Mouse (Mus musculus): ENCODE data around the gene Paxip1.

The Paxip1 gene

DNA sequence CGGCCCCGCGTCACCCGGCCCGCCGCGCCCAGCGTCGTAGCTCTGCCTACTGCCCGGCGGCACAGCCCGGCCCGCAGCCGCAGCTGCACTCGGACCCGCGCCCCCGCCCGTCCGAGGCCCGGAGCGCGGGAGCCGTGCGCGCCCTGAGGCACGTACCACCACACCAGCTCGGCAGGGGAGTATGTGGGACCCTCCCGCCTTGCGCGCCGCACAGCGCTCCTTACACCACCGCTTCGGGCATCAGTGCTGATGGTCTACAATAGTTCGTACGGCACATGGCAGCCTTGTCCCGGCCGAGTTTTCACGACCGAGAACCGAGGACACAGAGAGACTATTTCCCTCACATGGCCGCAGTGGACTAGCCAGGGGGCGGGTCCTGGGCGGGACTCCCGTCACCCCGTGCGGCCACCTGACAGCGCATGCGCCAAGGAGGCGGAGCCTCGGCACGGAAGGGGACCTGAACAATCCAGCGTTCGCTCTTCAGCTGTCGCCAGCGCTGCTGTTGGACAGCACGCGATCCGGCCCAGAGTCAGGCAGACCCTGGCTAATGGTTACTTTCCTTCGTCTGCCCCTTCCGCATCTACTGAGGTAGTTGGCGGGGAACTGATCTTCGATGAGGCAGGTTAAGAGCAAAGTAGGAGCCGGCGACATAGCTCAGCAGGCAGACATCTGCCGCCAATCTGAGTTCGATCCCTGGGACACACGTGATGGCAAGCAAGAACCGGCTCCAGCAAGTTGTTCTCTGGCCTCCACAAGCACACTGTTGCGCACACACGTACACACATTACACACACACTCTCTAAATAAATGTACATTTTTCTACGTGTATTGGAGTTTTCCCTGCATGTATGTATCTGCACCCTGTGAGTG lies at the start of gene Paxip1:
Paxip1 (minus strand) TSS at position 389 of the 870 bp plus-strand sequence.
- peak; percentile 96 to 97 for DNase-seq (ENCODE audit: low spot score in 2 of 2)

DNA sequence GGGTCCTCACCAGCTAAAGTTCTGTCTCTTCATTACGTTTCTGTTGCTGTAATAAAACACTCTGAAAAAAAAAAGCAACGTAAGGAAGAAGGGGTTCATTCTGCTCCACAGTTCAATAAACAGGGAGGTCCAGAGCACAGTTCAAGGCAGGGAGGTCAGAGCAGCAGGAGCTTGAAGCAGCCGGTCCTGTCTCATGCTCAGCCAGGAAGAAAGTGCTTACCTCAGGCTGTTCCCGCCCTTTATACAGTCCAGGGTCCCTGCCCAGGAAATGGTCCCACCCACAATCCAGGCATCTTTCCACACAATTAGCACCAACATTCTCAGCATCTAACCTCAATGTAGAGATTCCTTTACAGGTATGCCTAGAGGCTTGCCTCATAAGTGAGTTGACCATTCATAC lies 46.6 kb upstream of the Paxip1 start:
- DNase-seq (ENCODE audit: low spot score in 2 of 2), result no peak

DNA sequence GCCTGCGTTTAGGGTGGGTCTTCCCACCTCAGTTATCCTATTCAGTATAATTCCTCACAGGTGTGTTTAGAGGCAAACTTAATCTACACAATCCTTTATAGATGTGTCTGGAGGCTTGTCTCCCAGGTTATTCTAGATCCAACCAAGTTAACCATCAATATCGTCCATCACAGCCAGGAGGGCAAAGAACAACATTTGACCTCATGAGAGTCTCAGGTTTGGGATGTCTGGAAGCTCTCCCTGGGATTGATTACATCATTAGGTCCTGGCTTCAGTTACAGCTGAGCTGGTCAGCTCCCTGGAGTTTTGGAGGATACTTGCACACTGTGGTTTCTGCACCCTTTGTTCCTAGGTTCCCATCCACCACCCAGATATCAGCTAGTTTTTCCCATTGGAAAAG lies 43.6 kb upstream of the Paxip1 start:
- DNase-seq (ENCODE audit: low spot score in 2 of 2), result no peak

DNA sequence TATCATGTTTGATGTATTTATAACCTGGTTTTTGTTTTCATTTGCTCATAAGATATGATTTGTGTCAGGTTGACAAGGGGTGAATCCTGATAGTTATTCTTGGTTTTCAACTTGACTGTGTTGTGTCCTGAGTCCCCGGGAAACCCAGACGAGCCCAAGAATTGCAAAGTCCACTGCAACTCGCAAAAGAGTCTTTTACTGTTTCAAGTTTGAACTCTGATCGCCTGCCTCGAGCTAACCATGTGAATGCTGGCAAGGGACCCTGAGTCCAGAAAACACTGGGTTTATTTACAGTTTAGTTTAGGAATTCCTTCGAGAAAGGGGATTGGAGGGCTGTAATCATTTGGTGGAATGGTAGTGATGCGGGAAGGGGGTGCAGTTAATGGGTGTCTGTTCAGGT lies 36.5 kb upstream of the Paxip1 start:
- DNase-seq (ENCODE audit: low spot score in 2 of 2), result no peak

DNA sequence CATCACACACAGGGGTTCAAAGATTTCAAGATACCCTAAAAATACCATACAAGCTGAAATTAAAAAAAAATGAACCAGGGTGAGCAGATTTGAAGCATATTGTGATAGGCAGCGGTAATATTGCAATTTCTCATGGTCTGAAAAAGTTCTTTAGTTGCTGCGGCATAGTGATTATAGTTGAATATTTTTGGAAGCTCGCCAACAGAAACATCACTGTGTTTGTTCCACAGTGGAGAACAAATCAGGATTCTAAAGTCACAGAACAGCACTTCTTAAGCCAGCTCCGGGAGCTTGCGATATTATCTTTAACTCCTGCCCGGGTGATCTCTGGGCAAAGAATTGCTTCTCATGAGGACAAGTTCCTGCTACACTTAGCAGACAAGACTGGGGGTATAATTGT lies 29.7 kb upstream of the Paxip1 start:
- no peak for DNase-seq (ENCODE audit: low spot score in 2 of 2)

DNA sequence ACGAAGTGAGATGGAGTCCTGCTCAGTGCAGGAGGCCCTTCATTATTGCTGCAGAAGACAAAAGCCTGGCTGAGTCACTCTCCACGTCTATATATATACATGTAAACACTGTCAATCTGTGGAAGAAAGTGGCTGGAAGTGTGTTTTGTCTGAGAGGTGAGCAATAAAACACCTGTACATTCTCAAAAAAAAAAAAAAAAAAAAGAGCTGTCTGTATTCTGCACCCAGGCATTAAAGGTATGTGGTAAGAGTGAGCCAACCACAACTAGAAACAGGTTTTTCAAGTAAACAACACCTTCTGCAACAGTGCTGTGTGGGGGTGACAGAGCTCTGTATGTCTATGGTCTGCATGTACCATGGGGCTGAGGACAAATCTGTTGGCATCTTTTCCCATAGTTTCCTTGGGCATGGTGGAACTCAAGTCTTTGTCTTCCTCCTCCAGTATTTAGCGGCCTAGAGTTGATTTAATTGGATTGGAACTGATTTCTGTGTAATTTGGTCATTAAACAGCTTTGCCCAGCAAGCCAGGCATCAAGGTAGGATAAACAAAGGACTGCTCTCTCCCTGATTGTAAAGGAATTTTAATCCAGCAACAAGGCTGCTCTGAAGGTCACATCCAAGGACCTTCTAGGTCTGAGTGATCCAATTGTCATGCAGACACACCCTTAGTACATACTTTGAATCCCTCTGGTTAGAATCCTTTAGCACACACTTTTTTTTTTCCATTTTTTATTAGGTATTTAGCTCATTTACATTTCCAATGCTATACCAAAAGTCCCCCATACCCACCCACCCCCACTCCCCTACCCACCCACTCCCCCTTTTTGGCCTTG lies 27.6 kb upstream of the Paxip1 start:
- no peak for DNase-seq (ENCODE audit: low spot score in 2 of 2)

DNA sequence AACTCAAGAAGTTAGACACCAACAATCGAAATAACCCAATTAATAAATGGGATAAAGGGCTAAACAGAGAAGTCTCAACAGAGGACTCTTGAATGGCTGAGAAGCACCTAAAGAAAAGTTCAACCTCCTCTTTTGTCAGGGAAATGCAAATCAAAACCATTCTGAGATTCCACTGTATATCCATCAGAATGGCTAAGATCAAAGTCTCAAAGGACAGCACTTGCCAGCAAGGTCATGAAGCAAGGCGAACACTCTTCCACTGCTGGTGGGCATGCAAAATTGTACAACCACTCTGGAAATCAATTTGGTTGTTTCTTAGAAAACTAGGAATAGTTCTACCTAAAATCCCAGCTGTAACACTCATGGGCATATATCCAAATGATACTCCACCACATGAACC lies 22.8 kb upstream of the Paxip1 start:
- no peak for DNase-seq (ENCODE audit: low spot score in 2 of 2)

DNA sequence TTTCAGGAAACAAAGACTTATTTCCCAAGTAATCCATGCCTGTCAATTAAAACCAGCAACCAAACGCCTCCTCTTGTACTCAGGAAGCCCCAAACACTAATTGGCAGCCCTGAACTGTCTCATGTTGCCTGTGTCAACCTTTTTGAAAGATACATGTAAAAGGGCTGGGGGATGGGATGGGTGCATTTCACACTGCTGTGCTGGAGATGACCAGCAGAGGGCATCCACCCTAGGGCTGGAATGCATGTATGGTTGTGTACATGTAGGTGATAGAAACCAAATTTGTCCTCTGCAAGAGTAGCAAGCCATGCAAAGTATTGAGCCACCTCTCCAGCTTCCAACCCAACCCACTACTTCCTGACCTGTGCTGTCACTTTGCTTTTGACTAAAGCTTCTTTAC lies 2.4 kb upstream of the Paxip1 start:
- DNase-seq (ENCODE audit: low spot score in 2 of 2), result peak; percentile 59 to 71

DNA sequence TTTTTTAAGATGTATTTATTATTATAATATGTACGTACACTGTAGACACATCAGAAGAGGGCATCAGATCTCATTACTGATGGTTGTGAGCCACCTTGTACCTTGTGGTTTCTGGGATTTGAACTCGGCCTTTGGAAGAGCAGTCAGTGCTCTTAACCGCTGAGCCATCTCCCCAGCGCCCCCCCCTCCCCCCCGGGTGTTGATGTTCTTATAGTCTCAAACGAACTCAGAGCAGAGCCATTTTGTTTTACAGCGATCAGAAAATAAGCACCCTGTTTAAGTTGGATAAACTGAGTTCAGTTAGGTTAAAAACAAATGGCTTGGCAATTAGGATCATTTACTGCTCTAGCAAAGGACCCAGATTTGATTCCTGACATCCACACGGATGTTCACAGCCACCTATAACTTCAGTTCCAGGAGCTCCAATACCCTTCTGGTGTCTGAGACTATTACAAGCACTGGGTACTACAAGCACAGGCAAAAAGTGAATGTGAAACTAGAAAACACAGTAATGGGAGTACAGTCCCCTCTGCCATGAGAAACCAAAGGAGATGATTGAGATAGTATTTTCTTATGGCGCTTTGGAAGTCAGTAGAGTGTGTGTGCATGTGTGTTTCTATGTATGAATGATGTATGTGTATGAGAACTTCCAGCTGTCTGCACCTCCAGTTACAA lies 1.2 kb upstream of the Paxip1 start:
- DNase-seq (ENCODE audit: low spot score in 2 of 2), result no peak

DNA sequence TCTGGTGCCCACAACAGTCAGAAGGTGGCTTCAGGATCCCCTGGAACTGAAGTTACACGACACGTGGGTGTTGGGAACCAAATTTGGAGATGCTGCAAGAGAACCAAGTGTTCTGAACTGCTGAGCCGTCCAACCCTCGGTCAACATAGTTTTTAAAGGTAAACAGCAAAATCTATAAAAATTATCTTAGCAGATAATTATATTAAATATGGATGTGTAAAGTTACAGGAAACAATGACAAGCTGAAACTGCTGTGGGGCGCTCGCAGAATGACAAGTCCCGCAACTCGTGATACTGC lies 631 bp upstream of the Paxip1 start:
- no peak for DNase-seq (ENCODE audit: low spot score in 2 of 2)

DNA sequence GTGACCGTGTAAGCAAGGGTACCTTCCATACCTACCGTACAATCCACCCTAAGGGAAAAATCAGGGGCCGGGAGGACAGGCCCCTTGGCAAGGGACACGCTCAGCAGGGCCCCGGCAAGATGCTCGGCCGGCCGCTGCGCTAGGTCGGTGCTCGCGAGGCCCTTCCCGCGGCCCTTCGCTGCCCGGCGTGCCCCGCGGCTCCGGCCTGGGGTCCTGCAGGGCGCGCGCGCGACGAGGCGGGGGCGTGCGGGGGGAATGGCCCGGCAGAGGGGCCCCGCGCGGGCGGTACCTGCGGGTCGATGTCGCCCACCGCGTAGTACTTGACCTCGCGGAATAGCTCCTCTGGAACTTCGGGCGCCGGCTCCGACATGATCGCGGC lies 592 bp downstream of the Paxip1 start:
- peak; percentile 84 to 85 for DNase-seq (ENCODE audit: low spot score in 2 of 2)

DNA sequence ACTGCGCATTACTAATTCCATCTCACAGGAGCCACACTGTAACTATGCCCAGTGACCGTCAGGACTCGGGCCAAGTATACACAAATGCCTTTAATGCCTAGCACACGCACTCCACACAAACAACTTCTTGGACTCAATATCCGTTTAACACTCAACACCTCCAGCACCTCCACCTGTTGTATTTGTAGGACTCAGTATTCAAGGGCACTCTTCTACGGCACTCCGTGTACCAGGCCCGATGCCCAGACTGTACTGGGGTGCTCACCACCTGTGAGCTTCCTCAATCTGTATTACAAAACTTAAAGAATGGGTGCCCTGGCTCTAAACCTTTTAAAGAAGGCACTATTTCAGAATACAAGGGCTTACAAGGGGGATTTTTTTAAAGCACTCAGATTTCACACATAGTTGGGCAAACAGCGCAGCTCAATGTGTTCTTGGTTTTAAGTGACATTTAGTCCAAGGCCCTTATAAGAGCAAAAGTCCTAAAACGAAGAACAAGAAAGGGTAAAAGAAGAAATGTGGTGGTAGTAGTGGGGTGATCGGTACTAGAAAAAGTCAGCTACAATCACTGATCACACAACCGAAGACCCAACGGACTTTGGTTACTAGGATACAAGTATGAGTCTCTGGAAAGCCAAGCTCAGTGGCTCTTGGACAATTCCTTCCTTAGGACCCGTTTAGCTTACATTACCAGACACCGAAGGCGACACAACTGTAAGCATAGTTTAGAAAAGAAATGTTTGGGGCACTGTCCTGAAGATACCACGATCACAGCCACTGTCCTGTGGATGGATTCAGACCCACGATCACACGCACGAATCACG lies 1.2 kb downstream of the Paxip1 start:
- peak in 1 of 2 experiments; percentile 27 for DNase-seq (ENCODE audit: low spot score in 2 of 2)

DNA sequence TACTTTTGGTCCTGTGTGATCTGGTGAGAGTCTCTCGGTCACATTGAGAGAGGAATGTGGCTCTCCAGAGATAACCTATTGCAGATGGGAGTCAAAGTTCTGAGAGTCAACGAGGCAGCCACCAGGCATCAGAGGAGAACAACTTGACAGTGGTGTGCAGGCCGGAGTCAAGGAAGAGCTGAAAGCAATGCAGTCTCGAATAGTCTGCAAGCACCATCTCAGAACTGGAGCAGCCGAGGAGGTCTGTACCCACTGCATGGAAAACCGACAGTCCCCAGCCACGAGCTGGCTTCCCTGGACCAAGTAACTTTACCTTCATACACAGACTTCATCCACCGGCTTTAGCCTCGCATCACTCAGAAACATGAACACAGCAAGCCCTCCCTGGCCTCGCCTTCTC lies 1.9 kb downstream of the Paxip1 start:
- no peak for DNase-seq (ENCODE audit: low spot score in 2 of 2)

DNA sequence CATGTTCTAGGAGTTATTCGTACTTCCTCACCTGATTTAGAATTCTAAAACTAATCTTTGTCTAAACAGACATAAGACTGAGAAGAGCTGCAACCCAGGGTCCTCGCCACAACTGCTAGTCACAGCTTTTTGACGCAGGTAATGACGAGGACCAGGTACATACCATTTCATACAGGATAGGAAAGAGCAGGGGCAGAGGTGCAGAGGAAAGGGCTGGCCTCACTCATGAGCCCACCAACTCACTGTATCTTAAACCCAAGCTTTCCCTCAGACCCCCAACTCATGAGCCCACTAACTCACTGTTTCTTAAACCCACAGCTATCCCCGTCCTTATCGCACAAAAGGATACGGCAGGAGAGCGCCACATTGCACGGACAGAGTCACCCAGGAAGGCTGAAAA lies 8.1 kb downstream of the Paxip1 start:
- DNase-seq (ENCODE audit: low spot score in 2 of 2), result no peak

DNA sequence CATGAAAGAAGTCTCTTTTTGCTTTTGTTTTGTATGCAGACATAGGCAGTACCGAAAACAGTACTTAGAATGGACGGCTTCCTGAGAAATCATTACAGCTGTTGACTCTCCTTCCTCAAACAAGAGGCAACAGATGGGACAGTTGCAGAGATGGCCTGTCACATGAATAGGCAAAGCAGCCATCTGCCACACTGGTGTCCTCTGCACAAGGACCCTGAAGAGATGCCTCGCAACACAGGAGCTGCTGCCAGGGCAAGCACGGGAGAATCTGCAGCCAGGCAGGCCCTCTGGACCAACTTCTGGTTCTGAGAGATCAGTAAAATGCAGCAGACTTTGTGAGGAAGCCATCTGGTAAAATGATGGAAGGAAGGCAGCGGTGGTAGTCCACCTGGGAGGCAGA lies 23.5 kb downstream of the Paxip1 start:
- DNase-seq (ENCODE audit: low spot score in 2 of 2), result no peak

DNA sequence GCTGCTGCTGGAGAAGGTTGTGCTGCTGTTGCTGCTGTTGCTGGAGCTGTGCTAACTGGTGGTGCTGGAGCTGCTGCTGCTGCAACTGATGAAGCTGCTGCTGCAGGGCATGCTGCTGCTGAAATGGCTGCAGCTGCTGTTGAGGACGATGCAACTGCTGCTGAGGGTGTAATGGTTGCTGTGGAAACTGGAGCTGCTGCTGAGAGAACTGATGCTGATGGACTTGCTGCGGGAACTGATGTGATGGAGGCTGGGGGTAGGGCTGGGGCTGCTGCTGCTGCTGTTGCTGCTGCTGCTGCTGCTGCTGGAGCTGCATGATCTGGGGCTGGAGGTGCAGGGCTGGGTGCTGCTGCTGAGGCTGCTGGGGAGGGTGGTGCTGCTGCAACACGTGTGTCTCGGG lies 25.7 kb downstream of the Paxip1 start:
- peak in 1 of 2 experiments; percentile 27 for DNase-seq (ENCODE audit: low spot score in 2 of 2)

DNA sequence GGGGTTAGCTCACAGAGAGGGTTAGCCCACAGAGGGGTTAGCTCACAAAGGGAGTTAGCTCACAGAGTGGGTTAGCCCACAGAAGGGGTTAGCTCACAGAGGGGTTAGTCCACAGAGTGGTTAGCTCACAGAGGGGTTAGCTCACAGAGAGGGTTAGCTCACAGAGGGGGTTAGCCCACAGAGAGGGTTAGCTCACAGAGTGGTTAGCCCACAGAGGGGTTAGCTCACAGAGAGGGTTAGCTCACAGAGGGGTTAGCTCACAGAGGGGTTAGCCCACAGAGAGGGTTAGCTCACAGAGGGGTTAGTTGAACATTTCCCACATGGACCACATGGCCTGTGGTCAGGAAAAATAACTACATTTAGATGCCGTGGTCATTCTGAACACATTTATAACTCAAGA lies 46.5 kb downstream of the Paxip1 start:
- no peak for DNase-seq (ENCODE audit: low spot score in 2 of 2)

DNA sequence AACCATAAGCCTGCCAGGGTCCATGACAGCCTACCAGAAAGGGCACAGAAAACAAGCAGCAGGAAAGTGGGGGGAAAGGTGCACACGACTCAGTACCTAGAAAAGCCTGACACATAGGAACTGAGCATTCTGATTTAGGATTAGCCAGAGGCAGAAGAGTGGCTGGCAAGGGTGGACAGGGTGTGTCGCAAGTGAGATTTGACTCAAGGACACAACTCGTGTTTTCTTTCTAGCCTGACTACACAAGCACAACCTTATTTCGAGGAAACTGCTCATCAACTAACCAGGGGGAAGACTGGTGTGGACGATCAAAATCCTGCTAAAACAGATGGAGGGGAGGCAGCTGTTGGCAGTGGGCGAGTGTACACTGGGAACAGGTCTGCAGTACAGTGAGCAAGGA lies 52.3 kb downstream of the Paxip1 start:
- DNase-seq (ENCODE audit: low spot score in 2 of 2), result no peak

DNA sequence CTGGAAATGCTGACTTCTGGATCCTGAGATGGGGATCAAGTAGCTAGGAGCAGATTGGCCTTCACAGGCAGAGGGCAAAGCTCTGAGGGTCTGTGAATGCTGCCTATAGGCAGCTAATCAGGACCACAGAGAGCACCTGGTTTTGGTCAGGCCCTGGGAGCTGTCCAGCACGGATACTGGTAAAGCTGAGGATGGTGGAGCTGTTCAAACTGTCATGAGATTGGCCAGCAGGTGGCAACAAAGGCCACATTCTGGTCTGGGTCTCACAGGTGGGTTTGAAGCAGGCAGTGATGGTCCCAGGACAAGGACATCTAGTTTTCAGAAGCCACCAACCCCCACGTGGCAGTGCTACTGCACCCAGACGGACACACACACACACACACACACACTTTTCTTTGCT lies 54.3 kb downstream of the Paxip1 start:
- DNase-seq (ENCODE audit: low spot score in 2 of 2), result peak; percentile 65 to 66

DNA sequence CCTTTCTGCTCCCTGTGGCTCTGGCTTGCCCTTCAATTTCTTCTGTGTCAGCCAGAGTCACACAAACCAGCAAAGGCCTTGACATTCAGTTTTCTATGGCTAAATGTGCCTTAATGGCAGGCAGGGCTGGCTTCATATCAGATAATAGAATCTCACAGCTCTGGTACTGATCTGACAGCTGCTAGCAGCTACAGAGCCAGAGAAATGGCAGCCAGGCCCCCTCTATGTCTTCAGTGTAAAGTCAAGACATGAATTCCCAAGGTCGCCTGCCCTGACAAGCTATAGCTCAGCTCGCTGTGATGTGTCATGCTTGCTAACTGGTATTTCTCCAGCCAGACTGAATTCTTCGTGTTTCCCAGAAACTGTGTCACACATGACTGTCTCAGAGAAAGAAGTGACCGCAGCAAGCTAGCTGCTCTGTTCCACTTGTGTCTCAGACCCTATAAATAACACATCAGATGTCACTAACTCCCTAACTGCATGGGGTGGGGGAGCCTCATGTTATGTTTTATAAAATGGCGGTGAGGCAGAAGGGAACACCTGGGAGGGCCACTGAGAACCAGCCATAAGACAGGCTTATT lies 59.1 kb downstream of the Paxip1 start:
- peak in 1 of 2 experiments; percentile 71 for DNase-seq (ENCODE audit: low spot score in 2 of 2)

DNA sequence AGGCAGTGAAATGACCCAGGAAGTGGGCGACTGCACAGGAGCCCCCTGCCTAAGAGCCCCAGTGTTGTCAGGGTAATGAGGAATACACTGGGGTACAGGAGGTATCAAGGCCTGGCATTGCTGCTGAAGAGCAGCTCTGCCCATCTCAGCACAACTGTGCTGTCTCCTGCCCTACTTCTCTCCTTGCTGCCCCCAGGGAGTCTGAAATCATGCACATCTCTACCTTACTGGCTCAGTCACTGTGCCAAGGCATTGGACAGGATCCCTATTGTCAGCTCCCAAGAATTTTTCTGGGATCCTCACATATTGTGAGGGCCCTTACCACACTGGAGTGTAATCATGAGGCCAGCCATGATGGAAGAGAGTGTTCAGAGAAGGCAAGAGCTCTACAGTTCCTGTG lies 60.1 kb downstream of the Paxip1 start:
- DNase-seq (ENCODE audit: low spot score in 2 of 2), result no peak

Data from right cerebral cortex, postnatal 10 days (tissue).